Mouse (Mus musculus): ENCODE data around the gene 1700014D04Rik. TPM values are rescaled to one million over a fixed set of nuclear protein-coding genes. Genes with fewer than 3 reads are reported as not detected.
A peak's percentile ranks its signal among the peaks of the same experiment; 100 is the strongest.
"Not testable (repeated sequence)": the region's sequence is repeated elsewhere in the genome, so short reads cannot be mapped to it uniquely, and the experiment has no call there.

1700014D04Rik gene
- polyA plus RNA-seq, 1 experiment from 2014 or later, result not detected

GRCm38 (mm10) chr13:59731652-59732051 is 14.9 kb downstream of the 1700014D04Rik start, which contains the start of gene Spata31d1d:
TSS of gene Spata31d1d (minus strand) at chr13:59731752.
- Histone ChIP-seq H3K4me2 (no peak within 1 kb of the TSS), H3K36me3 (ENCODE audit: poor library complexity, severe bottlenecking) (no peaks in the 10 kb centered on the region), H3K9ac (no peak within 1 kb of the TSS), H3K9me3 (replicated peaks) (no peaks in the 10 kb centered on the region), H3K27ac (no peak within 1 kb of the TSS), H3K27me3 (no peaks in the 10 kb centered on the region), H3K4me3 (no peak within 1 kb of the TSS), H3K4me1 (no peaks in the 10 kb centered on the region)
- ATAC-seq, result no peak
- WGBS, result 45% methylated on average over 7 of the region's 7 CpGs

- peak; percentile 87 for ATAC-seq
- 0 out of 2 replicates have a peak overlapping the region, but pooled peaks have one; percentile 21 for H3K9ac ChIP-seq
- WGBS, result 27% methylated on average over 7 of the region's 7 CpGs
Observed at GRCm38 (mm10) chr13:59728378-59729093, 18.0 kb downstream of the 1700014D04Rik start.

GRCm38 (mm10) chr13:59726139-59726867 is 20.2 kb downstream of the 1700014D04Rik start:
- no peaks in the 10 kb centered on the region for H3K9me3 ChIP-seq (replicated peaks)
- peaks cover 4% of the 10 kb centered on the region; the same call in 1 of the 2 replicates for H3K4me1 ChIP-seq
- no peaks in the 10 kb centered on the region for H3K36me3 ChIP-seq (ENCODE audit: poor library complexity, severe bottlenecking)
- H3K27ac ChIP-seq, result no peak overlapping the region
- peak overlapping the region; percentile 4; the same call in 1 of the 2 replicates for H3K9ac ChIP-seq
- H3K27me3 ChIP-seq, result no peaks in the 10 kb centered on the region
- no peak for ATAC-seq
- 0 out of 2 replicates have a peak overlapping the region, but pooled peaks have one; percentile 4 for H3K4me3 ChIP-seq
- peak overlapping the region; percentile 41 for H3K4me2 ChIP-seq
- 35% methylated on average over 29 of the region's 29 CpGs for WGBS

More at GRCm38 (mm10) chr13:59728378-59729093, 18.0 kb downstream of the 1700014D04Rik start:
- Histone ChIP-seq H3K27me3 (no peaks in the 10 kb centered on the region), H3K27ac (no peak overlapping the region), H3K36me3 (ENCODE audit: poor library complexity, severe bottlenecking) (no peaks in the 10 kb centered on the region), H3K9me3 (replicated peaks) (no peaks in the 10 kb centered on the region), H3K4me2 (no peak overlapping the region), H3K4me1 (peaks cover 4% of the 10 kb centered on the region; the same call in 1 of the 2 replicates), H3K4me3 (no peak overlapping the region)

GRCm38 (mm10) chr13:59722089-59722488 is 24.5 kb downstream of the 1700014D04Rik start:
- H3K27me3 ChIP-seq; H3K4me3 ChIP-seq; ATAC-seq; H3K9ac ChIP-seq; H3K27ac ChIP-seq; H3K4me2 ChIP-seq; H3K9me3 ChIP-seq (replicated peaks); H3K4me1 ChIP-seq; H3K36me3 ChIP-seq (ENCODE audit: poor library complexity, severe bottlenecking): not testable (repeated sequence)
- WGBS, result 71% methylated on average over 1 of the region's 1 CpGs

GRCm38 (mm10) chr13:59719475-59719874 is 27.1 kb downstream of the 1700014D04Rik start:
- no peaks in the 10 kb centered on the region for H3K9me3 ChIP-seq (replicated peaks)
- WGBS, result 90% methylated on average over 1 of the region's 1 CpGs
- no peaks in the 10 kb centered on the region for H3K36me3 ChIP-seq (ENCODE audit: poor library complexity, severe bottlenecking)
- H3K27ac ChIP-seq, result no peak overlapping the region
- H3K9ac ChIP-seq, result no peak overlapping the region
- H3K4me2 ChIP-seq, result no peak overlapping the region
- no peak overlapping the region for H3K4me3 ChIP-seq
- no peak for ATAC-seq
- H3K4me1 ChIP-seq, result no peaks in the 10 kb centered on the region
- H3K27me3 ChIP-seq, result no peaks in the 10 kb centered on the region

GRCm38 (mm10) chr13:59718857-59719440 is 27.6 kb downstream of the 1700014D04Rik start:
- WGBS, result 53% methylated on average over 6 of the region's 6 CpGs
- not testable (repeated sequence) for ATAC-seq; H3K27ac ChIP-seq; H3K4me2 ChIP-seq; H3K4me3 ChIP-seq; H3K4me1 ChIP-seq; H3K27me3 ChIP-seq; H3K9me3 ChIP-seq (replicated peaks); H3K36me3 ChIP-seq (ENCODE audit: poor library complexity, severe bottlenecking); H3K9ac ChIP-seq

- Histone ChIP-seq H3K4me1 (no peaks in the 10 kb centered on the region), H3K27ac (no peak overlapping the region), H3K4me2 (no peak overlapping the region), H3K27me3 (no peaks in the 10 kb centered on the region), H3K9ac (no peak overlapping the region), H3K9me3 (replicated peaks) (no peaks in the 10 kb centered on the region), H3K4me3 (no peak overlapping the region), H3K36me3 (ENCODE audit: poor library complexity, severe bottlenecking) (no peaks in the 10 kb centered on the region)
- ATAC-seq, result no peak
- 53% methylated on average over 3 of the region's 3 CpGs for WGBS
Observed at GRCm38 (mm10) chr13:59713710-59714109, 32.8 kb downstream of the 1700014D04Rik start.

GRCm38 (mm10) chr13:59711984-59712383 is 34.6 kb downstream of the 1700014D04Rik start, which contains the start of gene Spata31d1b:
TSS of gene Spata31d1b (plus strand) at chr13:59712284.
- H3K4me2 ChIP-seq; H3K4me3 ChIP-seq; ATAC-seq; H3K27ac ChIP-seq; H3K9me3 ChIP-seq (replicated peaks); H3K27me3 ChIP-seq; H3K4me1 ChIP-seq; H3K36me3 ChIP-seq (ENCODE audit: poor library complexity, severe bottlenecking); H3K9ac ChIP-seq: not testable (repeated sequence)
- 73% methylated on average over 3 of the region's 3 CpGs for WGBS

- no peak within 1 kb of the TSS for H3K9ac ChIP-seq
- H3K4me1 ChIP-seq, result no peaks in the 10 kb centered on the region
- WGBS, result 93% methylated on average over 15 of the region's 15 CpGs
- H3K4me2 ChIP-seq, result no peak within 1 kb of the TSS
- H3K27ac ChIP-seq, result no peak within 1 kb of the TSS
- ATAC-seq, result no peak
- H3K4me3 ChIP-seq, result no peak within 1 kb of the TSS
- H3K27me3 ChIP-seq, result no peaks in the 10 kb centered on the region
- no peaks in the 10 kb centered on the region for H3K9me3 ChIP-seq (replicated peaks)
- H3K36me3 ChIP-seq (ENCODE audit: poor library complexity, severe bottlenecking), result no peaks in the 10 kb centered on the region
Observed at GRCm38 (mm10) chr13:59710230-59710629, 36.3 kb downstream of the 1700014D04Rik start, which contains the start of gene Spata31d1a. TSS of gene Spata31d1a (minus strand) at chr13:59710330.

GRCm38 (mm10) chr13:59704562-59704961 is 42.0 kb downstream of the 1700014D04Rik start:
- Histone ChIP-seq H3K27me3 (no peaks in the 10 kb centered on the region), H3K9ac (peak overlapping the region; percentile 26; the same call in 1 of the 2 replicates), H3K4me3 (no peak overlapping the region), H3K4me2 (no peak overlapping the region), H3K4me1 (no peaks in the 10 kb centered on the region), H3K27ac (peak overlapping the region; percentile 6; the same call in 1 of the 2 replicates), H3K36me3 (ENCODE audit: poor library complexity, severe bottlenecking) (no peaks in the 10 kb centered on the region), H3K9me3 (replicated peaks) (no peaks in the 10 kb centered on the region)
- 58% methylated on average over 12 of the region's 12 CpGs for WGBS
- ATAC-seq, result peak; percentile 19; the same call in 1 of the 2 replicates

- Histone ChIP-seq H3K4me3 (no peak overlapping the region), H3K27ac (no peak overlapping the region), H3K9me3 (replicated peaks) (no peaks in the 10 kb centered on the region), H3K4me2 (no peak overlapping the region), H3K9ac (no peak overlapping the region), H3K27me3 (no peaks in the 10 kb centered on the region), H3K36me3 (ENCODE audit: poor library complexity, severe bottlenecking) (no peaks in the 10 kb centered on the region), H3K4me1 (no peaks in the 10 kb centered on the region)
- 86% methylated on average over 12 of the region's 12 CpGs for WGBS
- ATAC-seq, result no peak
Observed at GRCm38 (mm10) chr13:59703514-59703913, 43.0 kb downstream of the 1700014D04Rik start.

GRCm38 (mm10) chr13:59700137-59700536 is 46.4 kb downstream of the 1700014D04Rik start:
- not testable (repeated sequence) for H3K27ac ChIP-seq, ATAC-seq
- 58% methylated on average over 1 of the region's 1 CpGs for WGBS

More at GRCm38 (mm10) chr13:59700137-59700536, 46.4 kb downstream of the 1700014D04Rik start:
- not testable (repeated sequence) for H3K9me3 ChIP-seq (replicated peaks); H3K4me2 ChIP-seq; H3K27me3 ChIP-seq; H3K4me3 ChIP-seq; H3K36me3 ChIP-seq (ENCODE audit: poor library complexity, severe bottlenecking); H3K4me1 ChIP-seq; H3K9ac ChIP-seq

Measured in forebrain, embryonic 13.5 days (tissue).